Mouse (Mus musculus): ENCODE measurements at regions not wholly inside any gene's neighbourhood (a gene's known extent, or its start where the extent isn't known, plus 50 kb on each side); places are given as distances from the start of the nearest gene placed in this dataset.
A peak's percentile ranks its signal among the peaks of the same experiment; 100 is the strongest.

DNA sequence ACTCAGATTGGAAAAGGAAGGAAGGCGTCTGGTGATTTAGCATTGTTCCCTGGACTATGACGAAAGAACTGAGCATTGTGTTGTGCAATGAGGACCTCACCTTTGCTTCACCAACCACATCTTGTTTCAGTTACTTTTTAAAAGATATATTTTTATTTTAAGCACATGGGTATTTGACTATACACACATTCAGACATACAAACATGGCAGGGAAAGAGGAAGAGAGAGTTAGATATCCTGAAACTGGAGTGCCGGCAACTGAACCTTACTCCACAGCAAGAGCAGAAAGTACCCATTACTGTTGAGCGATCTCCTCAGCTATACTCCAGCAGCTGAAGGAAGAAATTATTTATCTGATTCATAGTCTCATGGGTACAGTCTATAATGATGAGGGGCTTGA, 287.7 kb downstream of the Rps29 start:
- no peak for DNase-seq

DNA sequence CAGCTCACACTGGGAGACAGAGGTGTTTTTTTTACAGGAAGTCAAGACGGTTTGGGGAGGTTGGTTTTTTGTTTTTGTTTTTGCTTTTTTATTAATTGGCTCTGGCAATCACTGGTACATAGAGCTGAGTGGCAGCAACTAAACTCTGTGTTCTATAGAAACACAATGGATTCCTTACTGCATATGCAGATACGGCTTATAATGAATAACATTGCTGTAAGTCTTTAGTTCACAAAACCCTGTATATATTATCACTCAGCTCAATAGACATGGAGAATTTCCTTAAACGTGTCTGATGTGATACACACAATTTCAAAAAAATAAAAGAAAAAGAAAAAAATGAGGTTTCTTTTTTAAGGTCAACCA, 296.0 kb downstream of the Rps29 start:
- DNase-seq = no peak

DNA sequence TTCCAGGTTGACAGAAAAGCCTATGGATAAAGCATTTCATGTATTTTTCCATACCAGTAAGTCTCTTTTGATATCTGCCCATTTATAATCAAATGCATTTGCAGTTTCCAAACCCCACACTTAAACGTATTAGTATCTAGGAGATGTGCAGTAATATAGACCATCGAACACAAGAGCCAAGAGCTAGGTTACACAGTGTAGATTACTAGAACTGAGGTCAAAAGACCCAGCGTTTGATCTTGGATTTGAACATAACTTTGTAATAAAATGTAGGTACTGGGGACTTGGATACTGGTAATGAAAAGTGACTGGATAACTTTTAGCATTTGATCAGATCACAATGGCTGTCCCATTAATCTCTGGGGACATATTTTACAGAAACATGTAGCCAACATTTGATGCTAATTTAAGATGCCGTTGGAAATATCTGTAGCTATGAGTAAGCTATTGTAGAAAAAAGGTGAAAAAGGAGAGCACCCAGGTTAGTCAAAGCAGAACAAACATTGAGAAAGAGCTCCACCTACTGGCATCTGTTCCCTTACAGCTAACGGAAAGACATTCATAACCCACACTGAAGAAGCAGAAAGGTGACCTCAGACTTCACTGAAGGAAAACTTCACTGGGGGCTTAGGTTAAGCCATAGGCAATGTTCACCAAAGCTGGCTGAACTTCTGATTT, 296.5 kb downstream of the Rps29 start:
- no peak for DNase-seq

DNA sequence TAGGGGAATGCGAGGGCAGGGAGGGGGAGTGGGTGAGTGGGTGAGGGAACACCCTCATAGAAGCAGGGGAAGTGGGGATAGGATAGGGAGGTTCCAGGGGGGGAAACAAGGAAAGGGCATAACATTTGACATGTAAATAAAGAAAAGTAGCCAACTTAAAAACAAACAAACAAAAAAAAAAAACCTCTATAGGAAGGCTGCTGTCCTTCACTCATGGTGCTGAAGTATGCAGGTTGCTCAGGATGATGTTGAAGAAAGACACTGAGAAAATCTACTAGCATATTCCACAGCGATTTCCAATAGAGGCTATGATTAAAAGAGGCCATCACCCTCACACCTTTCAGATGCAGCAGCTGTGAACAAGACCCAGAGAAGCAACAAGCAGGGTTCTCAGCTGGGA, 298.7 kb downstream of the Rps29 start:
- DNase-seq = no peak

- DNase-seq = no peak
These were observed 309.3 kb downstream of the Rps29 start for GRCm38 (mm10) chr12:68849616-68850140.

- DNase-seq = no peak
These were observed 318.2 kb downstream of the Rps29 start for GRCm38 (mm10) chr12:68840815-68841214.

DNA sequence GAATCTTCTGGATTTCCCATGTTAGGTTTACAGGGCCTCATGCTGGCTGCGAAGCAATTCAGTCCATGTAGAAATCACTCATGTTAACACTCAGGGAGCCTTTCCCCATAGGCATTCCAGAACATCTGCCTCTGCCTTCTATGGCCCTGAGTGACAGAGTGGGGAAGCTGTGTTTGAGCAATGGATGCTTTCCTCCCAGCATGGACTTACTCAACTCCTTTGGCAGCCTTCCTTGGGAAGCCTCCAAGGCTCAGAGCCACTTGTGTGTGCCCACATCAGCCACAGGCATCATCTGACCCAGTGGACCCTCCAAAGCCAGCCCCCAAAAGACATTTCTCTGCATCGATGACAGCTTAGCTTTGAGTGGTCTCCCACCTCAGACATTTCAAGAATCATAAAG, 318.8 kb downstream of the Rps29 start:
- DNase-seq = peak; percentile 5

DNA sequence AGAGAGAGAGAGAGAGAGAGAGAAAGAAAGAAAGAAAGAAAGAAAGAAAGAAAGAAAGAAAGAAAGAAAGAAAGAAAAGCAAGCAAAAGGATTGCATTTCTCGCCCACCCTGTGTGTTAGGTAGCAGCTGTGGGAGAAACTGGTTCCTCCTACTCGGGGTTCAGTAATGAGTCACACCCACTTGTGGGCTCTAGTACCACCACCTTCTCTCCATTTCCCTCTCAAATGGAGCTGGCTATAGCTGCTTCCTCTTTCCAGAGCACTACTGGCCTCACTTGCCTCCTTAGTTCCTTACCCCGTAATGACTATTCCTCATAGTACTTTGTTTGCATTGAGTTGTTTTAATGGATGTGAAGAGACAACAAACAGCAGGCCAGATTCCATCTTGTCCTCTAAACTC, 323.0 kb downstream of the Rps29 start:
- DNase-seq = no peak

DNA sequence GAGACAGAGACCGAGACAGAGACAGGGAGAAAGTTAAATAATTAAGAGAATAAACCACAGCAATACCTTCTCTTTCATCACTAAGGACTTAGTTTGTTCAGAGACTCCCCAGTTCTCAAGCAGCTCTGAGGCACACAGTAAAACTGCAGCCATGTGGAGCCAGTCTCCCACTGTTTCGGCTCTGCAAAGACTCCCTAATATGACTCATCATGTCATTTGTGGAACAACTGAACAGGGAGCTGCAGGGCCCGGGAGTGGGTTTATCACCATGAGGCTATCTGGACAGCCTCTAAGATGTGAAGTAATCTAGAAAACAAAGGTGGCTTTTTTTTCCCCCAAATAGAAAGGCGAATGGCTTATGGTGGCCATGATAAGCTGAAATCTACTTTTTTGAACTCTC, 325.1 kb downstream of the Rps29 start:
- no peak for DNase-seq

DNA sequence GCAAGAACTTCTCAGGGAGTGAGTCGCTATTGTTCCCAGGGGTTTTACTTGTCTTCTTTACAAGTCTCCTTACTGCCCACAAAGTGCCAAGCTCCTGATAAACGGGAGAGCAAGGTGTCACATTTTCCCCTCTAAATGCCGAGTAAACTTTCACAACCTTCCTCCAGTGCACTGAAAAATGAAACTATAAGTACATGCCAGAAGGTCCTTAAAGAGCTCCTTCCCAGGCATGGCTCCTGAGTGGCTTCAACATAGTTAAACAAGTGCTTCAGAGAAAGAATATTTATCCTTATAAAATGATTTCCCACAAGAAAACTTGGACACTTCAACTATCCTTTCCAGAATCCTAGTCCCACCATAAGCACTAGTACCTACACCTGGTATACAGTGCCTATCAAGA, 329.6 kb downstream of the Rps29 start:
- no peak for DNase-seq

GRCm38 (mm10) chr12:68827549-68828249, 331.3 kb downstream of the Rps29 start:
- DNase-seq = no peak

GRCm38 (mm10) chr12:68794396-68794795, 364.6 kb downstream of the Rps29 start:
- DNase-seq = no peak

GRCm38 (mm10) chr12:68783636-68784035, 375.4 kb downstream of the Rps29 start:
- DNase-seq = no peak

GRCm38 (mm10) chr12:68775503-68775902, 383.5 kb downstream of the Rps29 start:
- no peak for DNase-seq

- DNase-seq = peak; percentile 2
These were observed 384.2 kb downstream of the Rps29 start for GRCm38 (mm10) chr12:68774800-68775199.

- no peak for DNase-seq
These were observed 400.5 kb downstream of the Rps29 start for GRCm38 (mm10) chr12:68758263-68759020.

GRCm38 (mm10) chr12:68728882-68729281, 430.1 kb downstream of the Rps29 start:
- no peak for DNase-seq

DNA sequence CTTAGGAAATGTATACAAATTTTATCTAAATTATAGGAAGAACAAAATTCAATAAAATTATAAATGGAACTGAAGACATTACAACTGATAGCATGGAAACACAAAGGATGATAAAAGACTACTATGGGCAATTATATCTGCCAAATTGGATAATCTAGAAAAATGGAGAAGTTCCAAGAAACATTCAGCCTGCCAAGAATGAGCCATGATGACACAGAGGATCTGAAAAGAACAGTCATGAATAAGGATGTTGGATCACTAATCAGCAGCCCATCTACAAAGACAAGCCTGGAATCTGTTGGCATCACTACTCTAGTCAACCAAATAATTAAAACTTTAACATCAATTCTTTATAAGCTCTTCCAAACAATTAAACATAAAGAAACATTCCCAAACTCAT, 440.0 kb downstream of the Rps29 start:
- DNase-seq = no peak

DNA sequence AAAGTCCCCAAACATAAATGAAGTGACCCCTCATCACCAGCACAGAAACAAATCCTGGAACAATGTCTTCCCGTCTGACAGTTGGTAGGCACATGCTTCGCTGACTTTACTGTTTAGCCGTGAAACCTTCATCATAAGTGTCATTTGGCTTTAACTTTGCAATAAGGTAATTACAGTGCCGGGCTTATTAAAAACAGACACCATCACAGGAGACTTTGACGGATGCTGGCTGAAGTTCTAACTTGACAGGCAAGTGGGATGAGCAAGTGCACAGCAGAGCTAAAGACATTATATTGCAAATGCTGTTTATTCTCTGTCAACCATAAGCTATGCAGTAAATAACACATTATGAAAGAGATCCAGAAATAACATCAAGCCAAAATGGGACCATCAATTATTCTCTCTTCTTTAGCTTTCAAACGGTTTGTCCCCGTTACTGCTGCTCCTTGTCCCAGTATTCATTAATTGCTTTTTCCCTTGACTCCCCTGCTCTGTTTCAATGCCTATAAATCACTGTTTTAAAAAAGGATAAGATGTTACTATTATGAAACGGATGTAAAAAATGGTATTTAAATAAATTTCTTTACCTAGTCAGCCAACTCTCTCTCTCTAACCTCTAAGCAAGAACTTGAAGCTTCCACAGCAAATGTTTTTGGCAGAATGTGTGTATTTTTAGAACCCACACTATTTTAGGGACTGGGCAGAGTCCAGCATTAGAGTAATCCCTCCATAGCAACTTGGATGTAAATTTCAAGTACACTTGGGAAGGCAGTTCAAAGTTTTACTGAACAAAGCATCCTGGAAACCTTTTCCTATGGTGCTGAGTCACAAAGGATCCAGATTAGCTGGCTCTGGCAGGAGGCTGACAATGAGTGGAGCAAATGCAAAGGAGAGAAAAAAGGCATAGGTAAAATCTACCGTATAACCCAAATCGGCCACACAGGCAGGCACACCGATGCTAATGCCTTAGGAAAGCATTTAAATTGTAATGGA, 464.4 kb downstream of the Rps29 start:
- no peak for DNase-seq

- no peak for DNase-seq
These were observed 470.7 kb downstream of the Rps29 start for GRCm38 (mm10) chr12:68688262-68688661.

DNA sequence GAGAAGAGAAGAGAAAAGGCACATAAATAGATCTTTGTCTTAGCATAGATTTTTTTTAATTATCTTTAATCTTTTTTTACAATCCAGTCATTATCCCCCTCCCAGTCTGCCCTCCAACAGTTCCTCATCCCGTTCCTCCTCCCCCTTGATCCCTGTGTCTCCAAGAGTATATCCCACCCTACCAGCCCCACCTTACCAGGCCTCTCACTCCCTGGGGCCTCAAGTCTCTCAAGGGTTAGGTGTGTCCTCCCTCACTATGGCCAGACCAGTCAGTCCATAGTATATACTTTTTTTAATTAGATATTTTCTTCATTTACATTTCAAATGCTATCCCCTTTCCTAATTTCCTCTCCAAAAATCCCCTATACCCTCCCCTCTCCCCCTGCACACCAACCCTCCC, 475.1 kb downstream of the Rps29 start:
- no peak for DNase-seq

DNA sequence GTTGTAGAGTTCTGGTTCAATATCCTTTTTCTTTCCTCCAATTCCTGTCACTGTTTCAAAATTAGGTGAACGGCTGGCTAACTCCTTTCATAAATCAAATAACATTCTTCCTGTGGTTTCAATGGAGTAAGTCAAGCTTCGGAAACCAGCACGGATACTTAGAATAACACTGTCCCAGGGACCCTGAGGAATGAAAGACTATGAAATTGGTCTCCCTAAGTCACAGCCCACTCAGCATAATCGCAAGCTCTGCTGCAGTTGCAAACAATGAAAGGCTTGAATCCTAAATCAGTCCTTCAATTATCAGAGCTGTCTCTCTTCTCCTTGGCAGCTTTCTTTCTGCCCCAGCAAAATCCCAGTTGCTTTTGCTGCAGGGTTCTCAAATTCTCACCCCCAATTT, 475.8 kb downstream of the Rps29 start:
- DNase-seq = no peak
